Mouse (Mus musculus): Measurements from ENCODE around the gene Banp. TPM values are rescaled to one million over a fixed set of nuclear protein-coding genes. Genes with fewer than 3 reads are reported as not detected.

Gene Banp
- total and polyA plus RNA-seq, 3 experiments = 19.2 to 28.4 TPM; not detected in 1

- H3K9me3 ChIP-seq (replicated peaks; ENCODE audit: insufficient read depth, low read length) = no peaks in the 10 kb centered on the region
- no peak overlapping the region for H3K4me3 ChIP-seq (ENCODE audit: control insufficient read depth in 1 of 2, insufficient read depth in 1 of 2, low read depth in 2 of 2, low read length in 2 of 2)
- no peaks in the 10 kb centered on the region for H3K36me3 ChIP-seq (ENCODE audit: control insufficient read depth in 1 of 2, insufficient read depth in 2 of 2, low read length in 2 of 2)
- no peak overlapping the region for H3K27ac ChIP-seq (ENCODE audit: control insufficient read depth, low read depth, low read length)
- no peaks in the 10 kb centered on the region for H3K79me2 ChIP-seq (ENCODE audit: control insufficient read depth, insufficient read depth, low read length, poor library complexity)
- no peaks in the 10 kb centered on the region for H3K4me1 ChIP-seq (ENCODE audit: control insufficient read depth in 1 of 2, insufficient read depth in 2 of 2, low read length in 2 of 2)
- H3K9ac ChIP-seq (ENCODE audit: control insufficient read depth, low read depth, low read length, poor library complexity, severe bottlenecking) = no peak overlapping the region
- no peak for DNase-seq (ENCODE audit: low read depth, low spot score)
- H3K27me3 ChIP-seq (ENCODE audit: control insufficient read depth in 1 of 2, insufficient read depth in 2 of 2, low read length in 2 of 2) = peaks cover 0 to 2% of the 10 kb centered on the region in 2 experiments; a peak in 2 of 4 replicates
- no peak for TF ChIP-seq MAFK (IDR thresholded peaks at IDR 0.05; ENCODE audit: borderline replicate concordance, low read depth, low read length)
- no peak for TF ChIP-seq UBTF (IDR thresholded peaks at IDR 0.05; ENCODE audit: borderline replicate concordance, insufficient read depth, low read depth, low read length)
- TF ChIP-seq USF1 (IDR thresholded peaks at IDR 0.05; ENCODE audit: low read depth, low read length) = no peak
- TF ChIP-seq MYB (IDR thresholded peaks at IDR 0.05; ENCODE audit: low read depth, low read length) = no peak
- no peak for TF ChIP-seq ZMIZ1 (IDR thresholded peaks at IDR 0.05; ENCODE audit: low read depth, low read length)
- no peak for TF ChIP-seq CHD2 (IDR thresholded peaks at IDR 0.05; ENCODE audit: low read length)
- no peak for TF ChIP-seq CHD1 (IDR thresholded peaks at IDR 0.05; ENCODE audit: low read depth, low read length)
- no peak for TF ChIP-seq E2F4 (IDR thresholded peaks at IDR 0.05; ENCODE audit: borderline replicate concordance, low read depth, low read length)
- TF ChIP-seq GABPA (IDR thresholded peaks at IDR 0.05; ENCODE audit: low read depth, low read length) = no peak
- TF ChIP-seq NELFE (IDR thresholded peaks at IDR 0.05; ENCODE audit: low read depth, low read length) = no peak
- TF ChIP-seq TBP (IDR thresholded peaks at IDR 0.05; ENCODE audit: low read depth, low read length) = no peak
- no peak for TF ChIP-seq ZC3H11A (IDR thresholded peaks at IDR 0.05; ENCODE audit: low read depth, low read length)
- no peak for TF ChIP-seq CTCF (IDR thresholded peaks at IDR 0.05 in 2 of 3, conservative IDR thresholded peaks at IDR 0.05 in 1 of 3; ENCODE audit: control insufficient read depth in 1 of 3, insufficient read depth in 1 of 3, low read depth in 2 of 3, low read length in 3 of 3, poor library complexity in 1 of 3, severe bottlenecking in 1 of 3)
- no peak for TF ChIP-seq JUND (IDR thresholded peaks at IDR 0.05; ENCODE audit: low read depth, low read length)
Observed at GRCm38 (mm10) chr8:121922101-121922500, 27.4 kb upstream of the Banp start.

- Histone ChIP-seq H3K9me3 (replicated peaks; ENCODE audit: insufficient read depth, low read length) (no peaks in the 10 kb centered on the region), H3K4me3 (ENCODE audit: control insufficient read depth in 1 of 2, insufficient read depth in 1 of 2, low read depth in 2 of 2, low read length in 2 of 2) (no peak overlapping the region), H3K27ac (ENCODE audit: control insufficient read depth, low read depth, low read length) (no peak overlapping the region), H3K79me2 (ENCODE audit: control insufficient read depth, insufficient read depth, low read length, poor library complexity) (no peaks in the 10 kb centered on the region), H3K9ac (ENCODE audit: control insufficient read depth, low read depth, low read length, poor library complexity, severe bottlenecking) (no peak overlapping the region), H3K4me1 (ENCODE audit: control insufficient read depth in 1 of 2, insufficient read depth in 2 of 2, low read length in 2 of 2) (peaks cover 5 to 8% of the 10 kb centered on the region in 2 experiments), H3K36me3 (ENCODE audit: control insufficient read depth in 1 of 2, insufficient read depth in 2 of 2, low read length in 2 of 2) (0 out of 4 replicates have a peak, but pooled peaks cover 0 to 2% of the 10 kb centered on the region in 2 experiments), H3K27me3 (ENCODE audit: control insufficient read depth in 1 of 2, insufficient read depth in 2 of 2, low read length in 2 of 2) (peaks cover 0 to 2% of the 10 kb centered on the region in 2 experiments; a peak in 2 of 4 replicates)
- TF ChIP-seq ELF1 (IDR thresholded peaks at IDR 0.05; ENCODE audit: low read depth, low read length) (no peak), CHD1 (IDR thresholded peaks at IDR 0.05; ENCODE audit: low read depth, low read length) (no peak), POLR2A (IDR thresholded peaks at IDR 0.05; ENCODE audit: control insufficient read depth in 1 of 2, insufficient read depth in 1 of 2, low read depth in 1 of 2, low read length in 2 of 2, poor library complexity in 1 of 2) (no peak), USF1 (IDR thresholded peaks at IDR 0.05; ENCODE audit: low read depth, low read length) (no peak), USF2 (IDR thresholded peaks at IDR 0.05; ENCODE audit: borderline replicate concordance in 1 of 2, insufficient read depth in 1 of 2, low read depth in 1 of 2, low read length in 2 of 2) (no peak), KAT2A (conservative IDR thresholded peaks at IDR 0.05; ENCODE audit: low read depth, low read length) (no peak), UBTF (IDR thresholded peaks at IDR 0.05; ENCODE audit: borderline replicate concordance, insufficient read depth, low read depth, low read length) (no peak), E2F4 (IDR thresholded peaks at IDR 0.05; ENCODE audit: borderline replicate concordance, low read depth, low read length) (no peak), JUND (IDR thresholded peaks at IDR 0.05; ENCODE audit: low read depth, low read length) (no peak), MYC (IDR thresholded peaks at IDR 0.05; ENCODE audit: low read depth, low read length) (no peak), NRF1 (IDR thresholded peaks at IDR 0.05; ENCODE audit: insufficient read depth, low read depth, low read length, poor library complexity, severe bottlenecking) (no peak), HCFC1 (IDR thresholded peaks at IDR 0.05; ENCODE audit: low read depth, low read length) (no peak)
- no peak for DNase-seq (ENCODE audit: low read depth, low spot score)
Observed at GRCm38 (mm10) chr8:121924681-121925080, 24.9 kb upstream of the Banp start.
